Mouse (Mus musculus): ENCODE measurements around the gene Npdc1.

GRCm38 (mm10) chr2:25359848-25360247 lies 39.3 kb upstream of the Npdc1 start:
- TF ChIP-seq CTCF (IDR thresholded peaks at IDR 0.05; ENCODE audit: borderline replicate concordance, insufficient read depth, low read length) (no peak), POLR2A (IDR thresholded peaks at IDR 0.05; ENCODE audit: low read depth, low read length) (no peak)

All from embryonic fibroblast, embryonic 13.5 days (primary cell).